Mouse (Mus musculus): Measurements from ENCODE around the gene Glb1l2. TPM values are rescaled to one million over a fixed set of nuclear protein-coding genes. Genes with fewer than 3 reads are reported as not detected.

The Glb1l2 gene
- 1.5 TPM for polyA plus RNA-seq (2014; fragmentation: Illumina TruSeq; extraction: RNeasy Lipid Tissue Mini Kit (QIAGEN cat#74804); ENCODE audit: low replicate concordance)

DNA sequence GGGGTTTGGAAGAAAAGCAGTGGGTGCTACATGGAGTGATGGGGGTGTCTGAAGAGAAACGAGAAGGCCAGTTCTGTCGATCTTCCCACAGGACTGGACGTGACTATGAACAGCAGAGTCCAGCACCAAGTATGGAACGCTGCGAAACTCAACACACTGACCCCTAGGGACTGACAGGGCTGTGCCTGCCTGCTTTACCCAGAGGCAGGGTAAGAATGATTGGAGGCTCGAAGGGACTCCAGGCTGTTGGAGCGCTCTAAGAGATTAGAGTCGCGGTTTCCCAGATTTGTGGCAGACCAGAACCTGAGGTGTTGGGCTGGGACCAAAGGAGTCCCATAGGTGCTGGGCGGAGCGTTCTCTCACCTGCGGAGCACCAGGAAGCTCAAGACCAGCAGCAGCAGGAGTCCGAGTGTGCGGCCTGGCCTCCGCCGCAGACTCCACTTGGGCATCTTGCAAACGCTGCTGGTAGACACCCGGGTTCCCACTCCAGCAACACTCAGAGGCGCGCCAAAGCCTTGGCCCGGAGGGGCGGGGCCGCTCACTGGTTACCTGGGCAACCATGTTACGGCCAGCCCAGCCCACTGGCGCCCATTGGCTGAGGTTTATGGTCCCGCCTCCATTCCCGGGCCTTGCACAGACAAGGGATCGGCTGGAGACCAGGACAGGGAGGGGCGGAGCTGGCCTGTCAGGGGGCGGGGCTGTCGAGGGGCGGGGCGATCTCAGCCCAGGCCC, at the start of gene Glb1l2:
Glb1l2 (minus strand) TSS at position 534 of the 732 bp plus-strand sequence.

DNA sequence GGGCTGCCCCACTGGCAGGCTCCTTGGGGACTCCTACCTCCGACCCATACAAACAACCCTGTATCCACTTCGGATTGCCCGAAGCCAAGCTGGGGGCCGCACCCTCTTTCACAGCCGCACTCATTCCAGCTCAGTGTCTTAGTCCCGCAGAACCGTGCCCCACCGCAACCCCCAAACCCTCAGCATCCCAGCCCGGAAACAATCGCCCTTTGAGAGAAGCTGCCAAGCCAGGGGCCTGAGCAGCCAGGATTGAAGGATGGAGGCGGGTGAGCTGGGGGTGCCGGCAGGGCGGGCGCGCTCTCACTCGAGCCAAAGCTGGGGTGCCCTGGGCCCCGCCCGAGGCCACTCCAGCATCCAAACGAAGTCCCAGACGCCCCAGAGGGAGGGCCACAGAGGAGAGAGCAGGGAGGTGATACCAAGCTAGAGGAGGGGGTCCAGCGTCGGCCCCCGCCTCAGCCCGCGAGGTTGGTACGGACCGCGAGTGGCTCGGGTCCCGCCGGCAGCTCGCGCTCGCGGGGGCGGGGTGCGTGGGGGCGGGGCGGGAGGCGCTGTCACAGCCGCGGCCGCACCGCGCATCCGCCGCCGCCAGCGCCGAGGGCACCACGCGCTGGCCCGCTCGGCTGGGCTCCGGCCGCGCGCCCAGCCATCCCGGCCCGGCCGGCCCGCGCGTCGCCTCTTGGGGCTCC, 72.9 kb downstream of the Glb1l2 start, which contains the start of gene B3gat1:
B3gat1 (plus strand) TSS at position 523 of the 686 bp plus-strand sequence.

Other genes starting within 250 kb of the Glb1l2 start
- not detected for gene B3gat1, start 72.7 kb downstream of the Glb1l2 start, polyA plus RNA-seq (2014; fragmentation: Illumina TruSeq; extraction: RNeasy Lipid Tissue Mini Kit (QIAGEN cat#74804); ENCODE audit: low replicate concordance)
- gene Glb1l3, start 54.4 kb upstream of the Glb1l2 start, polyA plus RNA-seq (2014; fragmentation: Illumina TruSeq; extraction: RNeasy Lipid Tissue Mini Kit (QIAGEN cat#74804); ENCODE audit: low replicate concordance): not detected
- gene Gm1110, start 116.6 kb upstream of the Glb1l2 start, polyA plus RNA-seq (2014; fragmentation: Illumina TruSeq; extraction: RNeasy Lipid Tissue Mini Kit (QIAGEN cat#74804); ENCODE audit: low replicate concordance): not detected
- 10.7 TPM for gene Acad8, start 193.1 kb upstream of the Glb1l2 start, polyA plus RNA-seq (2014; fragmentation: Illumina TruSeq; extraction: RNeasy Lipid Tissue Mini Kit (QIAGEN cat#74804); ENCODE audit: low replicate concordance)
- gene Thyn1, start 193.2 kb upstream of the Glb1l2 start, polyA plus RNA-seq (2014; fragmentation: Illumina TruSeq; extraction: RNeasy Lipid Tissue Mini Kit (QIAGEN cat#74804); ENCODE audit: low replicate concordance): 34.0 TPM
- gene Vps26b, start 223.6 kb upstream of the Glb1l2 start, polyA plus RNA-seq (2014; fragmentation: Illumina TruSeq; extraction: RNeasy Lipid Tissue Mini Kit (QIAGEN cat#74804); ENCODE audit: low replicate concordance): 24.5 TPM
- 29.7 TPM for gene Ncapd3, start 223.7 kb upstream of the Glb1l2 start, polyA plus RNA-seq (2014; fragmentation: Illumina TruSeq; extraction: RNeasy Lipid Tissue Mini Kit (QIAGEN cat#74804); ENCODE audit: low replicate concordance)

All from small intestine, adult 10 weeks (tissue).